Mouse (Mus musculus) liver, embryonic 11.5 days (tissue): ENCODE measurements at regions not wholly inside any gene's neighbourhood (a gene's known extent, or its start where the extent isn't known, plus 50 kb on each side); places are given as distances from the start of the nearest gene placed in this dataset.

Source experiments
- ATAC-seq: fragments of 200-750 bp; cut with Nextera tagmentation; replicated peaks from 2 replicates; pipeline ENCODE4 v1.8.0; 2017; ENCODE audit warnings: moderate number of reproducible peaks, mild to moderate bottlenecking, moderate TSS enrichment, moderate library complexity; ENCODE audit not compliant: low FRiP score
- DNase-seq: peaks from one replicate; pipeline ENCODE4 v3.0.0-alpha.2; 2017; ENCODE audit warnings: low spot score
- H3K27ac ChIP-seq: fragments of 300-500 bp; sonication (generic); 2 replicates; pipeline ENCODE4 v1.5.1; 2014; ENCODE audit warnings: mild to moderate bottlenecking, low read depth, low read length, control low read depth
- H3K27me3 ChIP-seq: fragments of 300-500 bp; sonication (generic); replicated peaks from 2 replicates; pipeline ENCODE4 v1.6.1; 2014; ENCODE audit warnings: low read length, mixed read lengths; ENCODE audit not compliant: control insufficient read depth, insufficient read depth
- H3K36me3 ChIP-seq: fragments of 300-500 bp; sonication (generic); 2 replicates; pipeline ENCODE4 v1.6.1; 2014; ENCODE audit warnings: mild to moderate bottlenecking, low read length, moderate library complexity, mixed read lengths; ENCODE audit not compliant: control insufficient read depth, insufficient read depth
- H3K4me1 ChIP-seq: fragments of 300-500 bp; sonication (generic); replicated peaks from 2 replicates; pipeline ENCODE4 v1.6.1; 2014; ENCODE audit warnings: low read length, mixed read lengths; ENCODE audit not compliant: control insufficient read depth, insufficient read depth
- H3K4me2 ChIP-seq: fragments of 300-500 bp; sonication (generic); 2 replicates; pipeline ENCODE4 v1.6.1; 2014; ENCODE audit warnings: mild to moderate bottlenecking, control low read depth, moderate library complexity
- H3K4me3 ChIP-seq: fragments of 300-500 bp; sonication (generic); 2 replicates; pipeline ENCODE4 v1.5.1; 2014; ENCODE audit warnings: low read depth, low read length, control low read depth
- H3K9ac ChIP-seq: fragments of 300-500 bp; sonication (generic); 2 replicates; pipeline ENCODE4 v1.6.1; 2014; ENCODE audit warnings: low read depth, low read length, control low read depth
- H3K9me3 ChIP-seq: fragments of 300-500 bp; sonication (generic); 2 replicates; pipeline ENCODE4 v1.6.1; 2016; ENCODE audit warnings: low read length, inconsistent platforms, mixed read lengths; ENCODE audit not compliant: control insufficient read depth
- WGBS: fragments of 180-500 bp; shearing (Covaris S2); extraction: QIAGEN DNeasy Blood & Tissue Kit; methylation state at CpG from one replicate; pipeline ENCODE4 v1.1.7; 2014; 5-methylcytosine and 5-hydroxymethylcytosine counted together

DNA sequence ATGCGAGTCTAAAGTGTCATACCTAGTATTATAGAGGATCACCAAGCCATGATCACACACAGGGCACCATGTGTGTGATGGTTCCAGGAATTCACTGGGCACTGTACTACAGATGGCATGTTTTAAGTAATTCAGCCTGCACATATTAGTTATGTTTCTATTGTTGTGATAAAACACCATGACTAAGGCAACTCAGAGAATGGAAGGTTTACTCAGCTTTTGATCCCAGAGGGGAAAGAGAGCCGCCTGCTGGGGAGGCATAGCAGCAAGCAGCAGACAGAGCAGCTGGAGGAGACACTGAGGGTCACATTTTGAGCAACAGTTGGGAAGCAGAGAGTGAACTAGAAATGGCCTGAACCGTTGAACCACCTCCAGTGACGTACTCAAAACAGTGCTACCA is 88.2 kb upstream of the Ctbp2 start:
- WGBS: 58% methylated on average over 4 of the region's 4 CpGs
- no peak overlapping the region for H3K4me2 ChIP-seq
- H3K9me3 ChIP-seq: no peaks in the 10 kb centered on the region
- H3K27ac ChIP-seq: no peak overlapping the region
- H3K4me3 ChIP-seq: no peak overlapping the region
- DNase-seq (no peak), ATAC-seq (no peak)
- no peak overlapping the region for H3K9ac ChIP-seq
- no peaks in the 10 kb centered on the region for H3K36me3 ChIP-seq
- no peaks in the 10 kb centered on the region for H3K27me3 ChIP-seq
- H3K4me1 ChIP-seq: no peaks in the 10 kb centered on the region

DNA sequence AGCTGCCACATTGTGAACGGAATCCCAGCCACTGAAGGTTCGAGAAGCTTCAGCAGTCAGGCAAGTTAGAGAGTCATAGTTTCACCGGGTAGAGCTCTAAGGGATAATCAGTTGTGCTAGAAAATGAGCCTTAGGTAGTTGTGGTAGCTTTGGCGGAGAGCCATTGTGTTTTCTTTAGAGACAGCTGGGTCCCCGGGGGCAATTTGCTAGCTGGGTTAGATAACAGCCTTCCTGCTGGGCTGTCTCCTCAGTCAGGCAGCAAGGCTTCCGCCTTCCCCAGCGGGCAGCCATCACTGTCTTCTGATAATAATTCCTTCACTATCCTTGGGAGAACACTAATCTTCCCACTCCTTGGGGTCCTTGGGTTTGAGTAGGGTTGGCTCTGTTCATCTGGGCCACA is 81.5 kb upstream of the Ctbp2 start:
- peak overlapping the region; percentile 35 for H3K4me2 ChIP-seq
- no peaks in the 10 kb centered on the region for H3K9me3 ChIP-seq
- ATAC-seq: no peak
- no peak overlapping the region for H3K9ac ChIP-seq
- no peak for DNase-seq
- no peaks in the 10 kb centered on the region for H3K27me3 ChIP-seq
- 3% methylated on average over 7 of the region's 7 CpGs for WGBS
- H3K27ac ChIP-seq: no peak overlapping the region
- no peak overlapping the region for H3K4me3 ChIP-seq
- 0 out of 2 replicates have a peak, but pooled peaks cover 2% of the 10 kb centered on the region for H3K4me1 ChIP-seq
- no peaks in the 10 kb centered on the region for H3K36me3 ChIP-seq

DNA sequence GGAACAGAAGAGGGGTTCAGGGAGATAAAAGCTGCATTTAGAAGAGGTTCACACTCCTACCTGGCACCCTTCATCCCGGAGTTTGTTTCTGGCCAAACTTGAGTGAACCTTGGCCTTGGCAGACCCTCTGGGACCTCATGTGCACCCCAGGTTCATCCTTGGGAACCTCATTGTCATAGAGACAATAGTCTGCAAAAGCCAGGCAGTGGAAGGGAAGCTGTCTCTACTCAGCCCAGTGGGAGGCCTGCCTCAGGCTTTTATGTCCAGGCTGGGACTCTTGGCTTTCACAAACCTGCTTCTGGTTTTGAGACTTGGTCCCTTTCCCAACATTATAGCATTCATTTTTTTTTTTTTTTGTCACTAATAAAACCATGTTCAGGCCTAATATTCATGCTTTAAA is 80.3 kb upstream of the Ctbp2 start:
- 69% methylated on average over 1 of the region's 1 CpGs for WGBS
- no peaks in the 10 kb centered on the region for H3K36me3 ChIP-seq
- DNase-seq (no peak), ATAC-seq (no peak)
- H3K4me1 ChIP-seq: 0 out of 2 replicates have a peak, but pooled peaks cover 2% of the 10 kb centered on the region
- H3K4me2 ChIP-seq: no peak overlapping the region
- H3K9me3 ChIP-seq: no peaks in the 10 kb centered on the region
- no peak overlapping the region for H3K9ac ChIP-seq
- no peaks in the 10 kb centered on the region for H3K27me3 ChIP-seq
- H3K27ac ChIP-seq: no peak overlapping the region
- no peak overlapping the region for H3K4me3 ChIP-seq

DNA sequence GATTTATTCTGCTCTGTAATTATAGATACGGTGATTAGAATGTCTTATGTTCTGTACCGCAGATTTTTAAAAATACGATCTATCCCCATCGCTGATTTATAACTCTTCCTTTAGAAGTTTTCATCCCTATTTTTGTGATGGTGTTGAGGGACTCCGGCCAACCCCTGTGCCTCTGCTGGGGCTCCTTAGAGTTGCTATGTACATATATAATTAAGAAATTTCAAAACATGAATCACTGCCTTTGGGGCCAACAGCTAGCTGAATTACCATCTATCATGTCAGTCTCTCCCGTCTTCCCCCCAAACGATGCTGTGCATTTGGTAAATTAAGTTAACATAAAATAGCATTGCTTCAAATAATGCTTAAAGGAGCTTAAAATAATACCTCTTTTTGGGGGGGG is 79.8 kb upstream of the Ctbp2 start:
- no peak for DNase-seq
- Histone ChIP-seq H3K9me3 (no peaks in the 10 kb centered on the region), H3K4me2 (no peak overlapping the region), H3K36me3 (no peaks in the 10 kb centered on the region), H3K4me3 (no peak overlapping the region), H3K4me1 (0 out of 2 replicates have a peak, but pooled peaks cover 2% of the 10 kb centered on the region), H3K27me3 (no peaks in the 10 kb centered on the region), H3K9ac (no peak overlapping the region), H3K27ac (no peak overlapping the region)
- ATAC-seq: no peak
- 84% methylated on average over 7 of the region's 7 CpGs for WGBS

DNA sequence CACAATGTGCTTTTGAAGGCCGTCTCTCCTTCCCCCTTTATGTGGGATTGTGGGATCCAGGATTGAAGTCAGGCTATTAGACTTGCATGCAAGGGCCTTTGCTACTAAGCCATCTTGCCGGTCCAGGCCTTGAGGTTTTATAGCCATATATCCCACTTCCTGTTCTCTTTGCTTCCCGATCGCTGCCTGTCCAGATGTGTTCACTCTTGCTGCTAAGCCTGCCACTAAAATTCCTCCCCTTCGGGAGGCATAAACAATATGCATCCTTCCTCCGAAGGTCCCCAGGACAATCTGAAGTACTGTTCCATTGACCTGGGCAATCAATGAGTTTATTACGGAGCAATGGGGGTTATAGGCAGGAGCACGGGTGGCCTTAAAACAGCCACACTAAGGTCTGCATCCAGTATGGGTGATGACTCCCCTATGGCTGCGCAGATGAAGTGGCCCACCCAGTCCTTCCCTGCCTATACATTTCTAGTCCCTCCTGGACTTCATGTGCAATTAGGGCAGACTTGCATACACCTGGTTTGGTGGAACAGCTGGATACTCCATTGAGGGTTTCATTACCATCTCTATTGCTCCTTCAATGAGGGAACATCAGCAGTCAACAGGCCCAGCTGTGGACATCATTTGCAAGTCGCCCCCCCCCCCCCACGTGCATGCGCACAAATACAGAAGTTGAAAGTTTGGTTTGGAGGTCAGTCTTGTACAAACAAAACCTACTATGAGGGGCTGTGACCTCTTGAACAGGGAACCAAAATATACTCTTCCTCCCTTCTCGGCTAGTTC is 78.1 kb upstream of the Ctbp2 start:
- Histone ChIP-seq H3K27me3 (no peaks in the 10 kb centered on the region), H3K4me3 (no peak overlapping the region), H3K4me2 (no peak overlapping the region), H3K36me3 (no peaks in the 10 kb centered on the region), H3K9me3 (no peaks in the 10 kb centered on the region), H3K4me1 (0 out of 2 replicates have a peak, but pooled peaks cover 2% of the 10 kb centered on the region), H3K27ac (no peak overlapping the region), H3K9ac (no peak overlapping the region)
- WGBS: 72% methylated on average over 13 of the region's 13 CpGs
- no peak for ATAC-seq
- no peak for DNase-seq

DNA sequence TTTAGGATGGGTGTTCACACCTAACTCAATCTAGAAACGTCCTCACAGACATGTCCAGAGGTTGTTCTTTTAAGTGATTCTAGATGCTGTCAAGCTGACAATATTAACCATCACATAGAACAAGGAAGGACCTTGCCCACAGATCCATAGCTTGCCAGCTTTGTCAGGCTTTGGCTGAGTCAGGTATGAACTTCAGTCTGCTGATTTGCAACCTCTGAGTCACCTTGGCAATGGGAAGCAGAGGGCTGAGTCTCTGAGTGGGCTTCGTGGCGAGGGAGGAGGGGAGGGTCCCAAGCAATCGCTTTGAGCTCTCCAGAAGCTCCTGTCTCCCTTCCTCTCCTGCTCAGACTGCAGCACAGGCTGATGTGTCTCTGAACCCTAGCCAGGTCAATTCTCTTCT is 74.9 kb upstream of the Ctbp2 start:
- Histone ChIP-seq H3K4me3 (no peak overlapping the region), H3K36me3 (no peaks in the 10 kb centered on the region), H3K9me3 (no peaks in the 10 kb centered on the region), H3K27ac (no peak overlapping the region), H3K27me3 (no peaks in the 10 kb centered on the region), H3K4me1 (no peaks in the 10 kb centered on the region), H3K4me2 (no peak overlapping the region), H3K9ac (no peak overlapping the region)
- no peak for ATAC-seq
- DNase-seq: no peak
- 53% methylated on average over 4 of the region's 4 CpGs for WGBS

DNA sequence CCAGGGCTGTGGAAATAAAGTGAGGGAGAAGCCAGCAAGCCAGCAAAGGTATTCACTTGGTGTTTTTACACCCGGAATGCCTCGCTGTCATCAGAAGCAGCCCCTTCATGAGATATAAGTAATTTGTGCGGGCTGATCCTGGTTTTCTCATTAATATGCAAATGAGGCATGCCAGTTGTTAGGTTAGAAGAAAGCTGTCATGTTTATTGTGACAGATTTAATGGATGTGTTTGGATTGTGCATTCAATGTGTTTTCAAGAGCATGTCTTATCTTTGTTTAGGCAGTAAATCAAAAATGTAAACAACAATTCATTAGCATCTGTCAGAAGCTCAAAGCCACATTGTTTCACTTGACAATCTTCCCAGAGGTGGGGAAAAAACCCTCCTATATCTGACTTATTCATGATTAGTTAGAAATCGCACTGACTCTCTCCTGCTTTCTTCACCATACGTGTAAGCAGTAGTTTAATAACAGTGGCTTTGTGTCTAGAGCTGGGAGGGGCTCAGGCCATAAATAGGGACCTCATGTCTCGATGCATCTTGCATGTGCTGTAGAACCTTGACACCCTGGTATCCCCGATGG is 65.8 kb upstream of the Ctbp2 start:
- DNase-seq: no peak
- Histone ChIP-seq H3K4me3 (no peak overlapping the region), H3K27me3 (no peaks in the 10 kb centered on the region), H3K9ac (no peak overlapping the region), H3K4me1 (no peaks in the 10 kb centered on the region), H3K27ac (no peak overlapping the region), H3K9me3 (no peaks in the 10 kb centered on the region), H3K36me3 (no peaks in the 10 kb centered on the region), H3K4me2 (no peak overlapping the region)
- WGBS: 65% methylated on average over 7 of the region's 7 CpGs
- no peak for ATAC-seq

DNA sequence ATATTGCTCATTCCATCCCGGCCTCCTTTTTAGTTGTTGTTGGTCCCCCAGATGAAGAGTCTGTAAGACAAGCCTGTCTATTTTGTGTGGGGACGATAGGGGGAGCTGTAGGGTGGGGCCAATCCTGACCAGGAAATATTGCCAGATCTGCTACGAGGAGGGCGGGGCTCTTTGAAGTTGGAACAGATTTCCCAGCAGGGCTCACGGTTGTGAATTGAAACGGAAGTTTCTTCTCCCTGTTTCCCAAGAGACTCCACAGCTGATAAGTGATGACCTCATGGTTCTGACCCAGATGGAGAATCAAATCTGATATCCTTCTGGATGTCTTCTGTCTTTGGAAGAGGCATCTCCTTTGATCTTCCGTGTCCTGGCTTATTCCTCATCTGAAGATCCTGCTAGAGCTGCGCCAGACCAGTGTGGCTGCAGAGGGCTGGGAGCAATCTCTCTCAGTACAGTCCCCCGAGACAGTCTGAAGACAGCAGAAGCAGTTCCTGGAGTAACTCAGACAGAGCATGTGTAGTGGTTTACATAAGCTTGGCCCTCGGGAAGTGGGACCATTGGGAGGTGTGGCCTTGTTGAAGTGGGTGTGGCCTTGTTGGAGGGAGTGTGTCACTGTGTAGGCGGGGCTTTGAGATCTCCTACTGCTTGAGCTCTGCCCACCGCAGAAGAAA is 61.9 kb upstream of the Ctbp2 start:
- H3K9ac ChIP-seq: no peak overlapping the region
- peak; percentile 54 for DNase-seq
- ATAC-seq: peak; percentile 77

More for the DNA sequence above, 61.9 kb upstream of the Ctbp2 start:
- Histone ChIP-seq H3K4me1 (no peaks in the 10 kb centered on the region), H3K4me3 (no peak overlapping the region), H3K9me3 (no peaks in the 10 kb centered on the region), H3K4me2 (peak overlapping the region; percentile 48), H3K27ac (no peak overlapping the region), H3K36me3 (no peaks in the 10 kb centered on the region), H3K27me3 (no peaks in the 10 kb centered on the region)
- WGBS: 12% methylated on average over 12 of the region's 12 CpGs
